Mouse (Mus musculus): ENCODE measurements around the gene Stat3. TPM values are rescaled to one million over a fixed set of nuclear protein-coding genes. Genes with fewer than 3 reads are reported as not detected.

The Stat3 gene
- total and polyA plus RNA-seq, 3 experiments = 25.7 to 249 (median 64.7) TPM

DNA sequence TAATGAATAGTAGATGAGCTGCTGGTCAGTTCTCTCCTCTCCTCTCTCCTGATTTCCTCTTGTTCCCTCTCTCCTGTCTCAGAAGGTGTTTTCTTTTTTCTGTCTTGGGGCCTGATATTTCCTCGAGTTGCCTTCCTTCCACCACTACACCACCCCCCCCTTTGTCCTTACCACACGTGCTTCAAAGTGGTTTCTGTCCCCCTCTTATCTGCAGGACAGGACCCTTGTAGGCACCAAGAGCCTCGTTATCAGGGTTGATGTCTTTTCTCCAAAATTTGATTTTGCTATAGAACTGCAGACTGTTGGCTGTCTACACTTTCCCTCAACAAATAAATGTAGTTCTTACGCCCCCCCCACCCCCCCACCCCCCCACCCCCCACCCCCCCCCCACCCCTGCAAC, 9.0 kb upstream of the Stat3 start (continued):
- TF ChIP-seq ZC3H11A (IDR thresholded peaks at IDR 0.05; ENCODE audit: low read depth, low read length) = no peak

DNA sequence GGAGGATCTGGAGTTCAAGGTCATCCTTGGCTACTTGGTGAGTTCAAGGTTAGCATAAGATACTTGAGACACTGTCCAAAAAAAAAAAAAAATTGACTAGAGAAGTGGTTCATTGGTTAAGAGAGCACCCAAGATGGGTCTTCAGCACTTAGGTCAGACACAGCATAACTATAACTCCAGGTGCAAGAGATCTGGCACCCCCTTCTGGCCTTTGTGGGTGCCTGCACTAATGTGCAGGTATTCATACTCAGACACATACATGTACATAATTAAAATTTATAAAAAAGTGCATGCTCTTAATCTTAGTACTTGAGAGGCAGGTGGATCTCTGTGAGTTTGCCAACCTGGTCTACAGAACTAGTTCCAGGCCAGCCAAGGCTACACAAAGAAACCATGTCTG, 8.2 kb upstream of the Stat3 start:
- Histone ChIP-seq H3K27ac (ENCODE audit: control insufficient read depth, low read depth, low read length) (no peak overlapping the region), H3K27me3 (ENCODE audit: control insufficient read depth in 1 of 2, insufficient read depth in 2 of 2, low read length in 2 of 2) (no peaks in the 10 kb centered on the region), H3K9me3 (replicated peaks; ENCODE audit: insufficient read depth, low read length) (no peaks in the 10 kb centered on the region), H3K36me3 (ENCODE audit: control insufficient read depth in 1 of 2, insufficient read depth in 2 of 2, low read length in 2 of 2) (no peaks in the 10 kb centered on the region), H3K9ac (ENCODE audit: control insufficient read depth, low read depth, low read length, poor library complexity, severe bottlenecking) (no peak overlapping the region), H3K4me1 (ENCODE audit: control insufficient read depth in 1 of 2, insufficient read depth in 2 of 2, low read length in 2 of 2) (peaks cover 0 to 6% of the 10 kb centered on the region in 2 experiments; a peak in 3 of 4 replicates), H3K4me3 (ENCODE audit: control insufficient read depth in 1 of 2, insufficient read depth in 1 of 2, low read depth in 2 of 2, low read length in 2 of 2) (no peak overlapping the region), H3K79me2 (ENCODE audit: control insufficient read depth, insufficient read depth, low read length, poor library complexity) (no peaks in the 10 kb centered on the region)
- DNase-seq (ENCODE audit: low read depth, low spot score) = peak; percentile 76
- TF ChIP-seq ZNF384 (IDR thresholded peaks at IDR 0.05; ENCODE audit: low read depth, low read length) = peak; percentile 73
- peak; percentile 93 for TF ChIP-seq SMC3 (IDR thresholded peaks at IDR 0.05; ENCODE audit: low read depth, low read length)
- peak; percentile 54; the same call in 1 of the 2 replicates for TF ChIP-seq SIN3A (IDR thresholded peaks at IDR 0.05; ENCODE audit: low read length)
- TF ChIP-seq CTCF (IDR thresholded peaks at IDR 0.05 in 2 of 3, conservative IDR thresholded peaks at IDR 0.05 in 1 of 3; ENCODE audit: control insufficient read depth in 1 of 3, insufficient read depth in 1 of 3, low read depth in 2 of 3, low read length in 3 of 3, poor library complexity in 1 of 3, severe bottlenecking in 1 of 3) = peak; percentile 68 to 92 (median 77)
- TF ChIP-seq ELF1 (IDR thresholded peaks at IDR 0.05; ENCODE audit: low read depth, low read length) = no peak
- TF ChIP-seq MYC (IDR thresholded peaks at IDR 0.05; ENCODE audit: low read depth, low read length) = 0 out of 2 replicates have a peak, but pooled peaks have one; percentile 29
- TF ChIP-seq RAD21 (IDR thresholded peaks at IDR 0.05; ENCODE audit: low read depth, low read length) = peak; percentile 93
- TF ChIP-seq ZC3H11A (IDR thresholded peaks at IDR 0.05; ENCODE audit: low read depth, low read length) = peak; percentile 96
- 0 out of 2 replicates have a peak, but pooled peaks have one; percentile 15 for TF ChIP-seq HCFC1 (IDR thresholded peaks at IDR 0.05; ENCODE audit: low read depth, low read length)
- TF ChIP-seq CHD1 (IDR thresholded peaks at IDR 0.05; ENCODE audit: low read depth, low read length) = no peak

DNA sequence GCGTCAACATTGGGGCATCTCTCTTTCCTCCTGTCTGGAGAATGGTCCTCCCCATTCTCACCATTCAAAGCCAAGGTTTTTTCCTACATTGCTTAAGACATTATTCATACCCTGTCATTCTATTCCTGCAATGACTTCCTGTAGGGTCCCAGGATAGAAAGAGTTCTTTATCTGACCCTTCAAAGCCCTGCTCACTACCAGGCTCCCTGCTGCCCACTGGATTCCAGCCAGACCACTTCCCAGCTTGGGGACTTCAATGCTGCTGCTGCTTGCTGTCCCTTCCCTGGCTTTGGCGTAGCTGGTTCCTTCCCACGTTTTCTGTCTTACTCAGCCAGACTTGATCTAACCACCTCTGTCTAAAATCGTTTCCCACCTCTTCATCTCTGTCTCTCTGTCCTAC, 7.5 kb upstream of the Stat3 start:
- Histone ChIP-seq H3K9ac (ENCODE audit: control insufficient read depth, low read depth, low read length, poor library complexity, severe bottlenecking) (no peak overlapping the region), H3K36me3 (ENCODE audit: control insufficient read depth in 1 of 2, insufficient read depth in 2 of 2, low read length in 2 of 2) (no peaks in the 10 kb centered on the region), H3K9me3 (replicated peaks; ENCODE audit: insufficient read depth, low read length) (no peaks in the 10 kb centered on the region), H3K27me3 (ENCODE audit: control insufficient read depth in 1 of 2, insufficient read depth in 2 of 2, low read length in 2 of 2) (no peaks in the 10 kb centered on the region), H3K79me2 (ENCODE audit: control insufficient read depth, insufficient read depth, low read length, poor library complexity) (no peaks in the 10 kb centered on the region), H3K27ac (ENCODE audit: control insufficient read depth, low read depth, low read length) (no peak overlapping the region), H3K4me1 (ENCODE audit: control insufficient read depth in 1 of 2, insufficient read depth in 2 of 2, low read length in 2 of 2) (peaks cover 0 to 6% of the 10 kb centered on the region in 2 experiments; a peak in 3 of 4 replicates), H3K4me3 (ENCODE audit: control insufficient read depth in 1 of 2, insufficient read depth in 1 of 2, low read depth in 2 of 2, low read length in 2 of 2) (no peak overlapping the region)
- no peak for DNase-seq (ENCODE audit: low read depth, low spot score)
- TF ChIP-seq SMC3 (IDR thresholded peaks at IDR 0.05; ENCODE audit: low read depth, low read length) (no peak), USF2 (IDR thresholded peaks at IDR 0.05; ENCODE audit: borderline replicate concordance in 1 of 2, insufficient read depth in 1 of 2, low read depth in 1 of 2, low read length in 2 of 2) (no peak), UBTF (IDR thresholded peaks at IDR 0.05; ENCODE audit: borderline replicate concordance, insufficient read depth, low read depth, low read length) (no peak), HCFC1 (IDR thresholded peaks at IDR 0.05; ENCODE audit: low read depth, low read length) (0 out of 2 replicates have a peak, but pooled peaks have one; percentile 3)

Data from MEL (cell line).